Mouse (Mus musculus): ENCODE measurements around the gene Mettl4. TPM values are rescaled to one million over a fixed set of nuclear protein-coding genes. Genes with fewer than 3 reads are reported as not detected.

Mettl4 gene
- polyA plus RNA-seq, 1 experiment from 2014 or later: 29.0 TPM

GRCm38 (mm10) chr17:94673515-94674317 lies 76.1 kb downstream of the Mettl4 start:
- H3K36me3 ChIP-seq (replicated peaks): no peaks in the 10 kb centered on the region
- no peaks in the 10 kb centered on the region for H3K4me1 ChIP-seq
- DNase-seq (ENCODE audit: extremely low spot score, low spot score): no peak
- WGBS: 95% methylated on average over 6 of the region's 6 CpGs
- H3K9me3 ChIP-seq: no peaks in the 10 kb centered on the region
- no peak overlapping the region for H3K27ac ChIP-seq
- H3K27me3 ChIP-seq (ENCODE audit: poor library complexity, severe bottlenecking): no peaks in the 10 kb centered on the region
- no peak overlapping the region for H3K4me3 ChIP-seq

Measured in forebrain, embryonic 10.5 days (tissue).